Mouse (Mus musculus): ENCODE measurements around the gene Glmp.

DNA sequence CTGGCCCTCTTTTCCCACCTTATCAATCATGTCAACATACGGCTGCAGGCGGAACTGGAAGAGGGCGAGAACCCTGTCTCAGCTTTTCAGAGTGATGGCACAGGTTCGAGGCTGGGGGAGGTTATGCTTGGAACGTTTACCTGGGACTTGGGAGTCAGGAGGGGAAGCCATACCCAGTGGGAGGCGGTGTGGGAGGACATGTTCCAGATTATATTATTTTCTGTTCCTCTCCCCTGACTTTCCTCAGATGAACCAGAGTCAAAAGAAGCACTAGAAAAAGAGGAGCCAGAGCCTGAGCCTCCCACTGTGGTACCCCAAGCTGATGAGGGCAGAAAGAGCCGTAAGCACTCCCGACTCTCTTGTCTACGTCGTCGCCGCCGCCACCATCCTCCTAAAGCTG lies 25.9 kb downstream of the Glmp start:
- TF ChIP-seq CTCF (IDR thresholded peaks at IDR 0.05; ENCODE audit: control insufficient read depth, insufficient read depth, insufficient read length) (no peak), MAX (IDR thresholded peaks at IDR 0.05) (no peak), USF1 (IDR thresholded peaks at IDR 0.05; ENCODE audit: low read depth) (no peak), MYOG (IDR thresholded peaks at IDR 0.05; ENCODE audit: control insufficient read depth, extremely low read depth, insufficient read length) (no peak), FOSL1 (IDR thresholded peaks at IDR 0.05; ENCODE audit: insufficient read depth, low read length, poor library complexity, severe bottlenecking) (no peak), MYOD1 (IDR thresholded peaks at IDR 0.05; ENCODE audit: control insufficient read depth, insufficient read length, low read depth) (no peak), CEBPB (IDR thresholded peaks at IDR 0.05; ENCODE audit: low read depth) (no peak)

All from C2C12 (cell line).